Mouse (Mus musculus) spleen, adult 2 months (tissue): ENCODE measurements at regions not wholly inside any gene's neighbourhood (a gene's known extent, or its start where the extent isn't known, plus 50 kb on each side); places are given as distances from the start of the nearest gene placed in this dataset.

ENCODE experiments used
- DNase-seq, 2 experiments: peaks; one replicate each; pipeline versions ENCODE4 v3.0.0 to v3.0.0-alpha.2; 2012 to 2021; ENCODE audit warnings: low spot score in 2 of 2, low read depth in 1 of 2
- H3K27ac ChIP-seq: fragments of 200-500 bp; 2 replicates; pipeline ENCODE4 v1.5.1; 2012; ENCODE audit warnings: low read length, inconsistent platforms; ENCODE audit not compliant: insufficient read depth
- H3K27me3 ChIP-seq: fragments of 200-500 bp; 2 replicates; pipeline ENCODE4 v1.6.1; 2012; ENCODE audit warnings: mild to moderate bottlenecking, moderate library complexity, low read length, inconsistent platforms; ENCODE audit not compliant: control insufficient read depth, insufficient read depth
- H3K36me3 ChIP-seq: fragments of 200-500 bp; 2 replicates; pipeline ENCODE4 v1.6.1; 2012; ENCODE audit warnings: mild to moderate bottlenecking, low read length, inconsistent platforms; ENCODE audit not compliant: control insufficient read depth, insufficient read depth
- H3K4me1 ChIP-seq: fragments of 200-500 bp; 2 replicates; pipeline ENCODE4 v1.6.1; 2011; ENCODE audit warnings: inconsistent platforms; ENCODE audit not compliant: control insufficient read depth, insufficient read depth, insufficient read length
- H3K4me3 ChIP-seq: fragments of 200-500 bp; 2 replicates; pipeline ENCODE4 v1.5.1; 2011; ENCODE audit warnings: mild to moderate bottlenecking, inconsistent platforms; ENCODE audit not compliant: insufficient read depth, insufficient read length; ENCODE audit errors: extremely low read depth
- CTCF ChIP-seq: fragments of 200-500 bp; IDR thresholded peaks from 2 replicates; pipeline ENCODE4 v1.5.1; 2011; ENCODE audit warnings: mild to moderate bottlenecking, inconsistent platforms; ENCODE audit not compliant: insufficient read depth, insufficient read length, insufficient replicate concordance; ENCODE audit errors: extremely low read depth
- POLR2A ChIP-seq: fragments of 200-500 bp; IDR thresholded peaks from 2 replicates; pipeline ENCODE4 v1.6.1; 2011; ENCODE audit warnings: low read depth, low read length, inconsistent platforms
- WGBS: fragments of 180-500 bp; shearing (Covaris S2); methylation state at CpG from one replicate; pipeline ENCODE4 v1.1.7; 2018; 5-methylcytosine and 5-hydroxymethylcytosine counted together

DNA sequence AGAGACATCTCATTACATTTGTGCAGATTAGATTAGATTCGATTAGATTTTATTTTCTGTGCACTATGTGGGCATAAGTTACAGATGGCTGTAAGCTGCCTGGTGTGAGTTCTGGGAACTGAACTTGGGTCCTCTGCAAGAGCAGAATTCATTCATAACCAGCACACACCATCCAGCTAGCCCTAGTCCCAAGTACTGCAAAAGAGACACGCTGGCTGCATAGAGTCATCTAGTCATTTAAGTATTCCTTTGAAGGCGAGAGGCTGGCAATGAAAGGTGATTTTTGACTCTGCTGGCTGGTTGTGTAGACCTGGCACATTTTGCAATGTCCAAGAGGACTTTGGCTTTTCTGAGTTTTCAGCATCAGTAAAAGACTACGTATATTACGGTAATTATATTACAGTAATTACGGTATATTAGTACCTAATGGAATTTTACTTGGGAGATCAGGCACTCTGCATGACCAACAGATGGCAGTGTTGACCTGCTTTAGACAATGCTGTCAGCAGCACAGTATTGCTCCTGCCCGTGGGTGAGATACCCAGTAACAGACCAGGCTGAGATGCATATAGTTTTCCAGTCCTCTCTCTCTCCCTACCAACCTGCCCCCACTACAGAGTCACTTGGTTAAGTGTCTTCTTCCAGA, 67.9 kb downstream of the Gpr6 start:
- Histone ChIP-seq H3K4me3 (no peak overlapping the region), H3K36me3 (no peaks in the 10 kb centered on the region), H3K4me1 (no peaks in the 10 kb centered on the region), H3K27ac (no peak overlapping the region), H3K27me3 (no peaks in the 10 kb centered on the region)
- 34% methylated on average over 7 of the region's 7 CpGs for WGBS
- TF ChIP-seq POLR2A (no peak), CTCF (no peak)
- peak; percentile 17 to 23 for DNase-seq

DNA sequence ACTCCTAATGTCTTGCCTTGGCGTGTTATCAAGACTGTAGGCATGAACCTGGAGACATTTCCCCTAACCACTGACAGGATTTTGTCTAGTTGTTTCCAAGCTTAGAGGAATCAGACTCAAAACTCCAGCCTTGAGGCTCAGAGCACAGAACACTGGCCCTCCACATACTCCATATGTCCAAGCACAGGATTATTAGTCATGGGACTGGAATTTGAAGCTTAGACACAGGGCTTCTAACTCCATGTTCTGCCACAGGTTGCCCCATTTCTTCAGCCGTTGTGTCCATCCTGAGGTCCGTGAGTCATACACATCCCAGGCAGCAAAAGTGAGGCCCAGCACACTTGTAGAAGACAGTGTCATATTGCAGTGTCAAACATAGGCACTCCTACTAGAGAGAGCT, 68.9 kb downstream of the Gpr6 start:
- Histone ChIP-seq H3K27me3 (no peaks in the 10 kb centered on the region), H3K4me3 (no peak overlapping the region), H3K4me1 (no peaks in the 10 kb centered on the region), H3K36me3 (no peaks in the 10 kb centered on the region), H3K27ac (no peak overlapping the region)
- 81% methylated on average over 3 of the region's 3 CpGs for WGBS
- no peak for TF ChIP-seq CTCF
- no peak for TF ChIP-seq POLR2A
- DNase-seq, result no peak

DNA sequence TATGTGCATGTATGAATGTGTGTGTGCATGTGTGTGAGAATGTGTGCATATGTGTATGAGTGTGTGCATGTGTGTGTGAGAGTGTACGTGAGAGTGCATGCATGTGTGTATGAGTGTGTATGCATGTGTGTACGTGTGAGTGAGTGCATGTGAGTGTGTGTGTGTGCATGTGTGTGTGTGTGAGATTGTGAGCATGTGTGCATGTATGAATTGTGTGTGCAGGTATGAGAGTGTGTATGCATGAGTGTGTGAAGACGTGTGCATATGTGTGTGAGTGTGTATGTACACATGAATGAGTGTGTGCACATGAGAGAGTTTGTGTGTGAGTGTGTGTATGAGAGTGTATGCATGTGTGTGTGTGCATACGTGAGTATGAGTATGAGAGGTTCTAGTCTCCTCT, 71.1 kb downstream of the Gpr6 start:
- H3K27me3 ChIP-seq, result no peaks in the 10 kb centered on the region
- no peak overlapping the region for H3K27ac ChIP-seq
- no peaks in the 10 kb centered on the region for H3K4me1 ChIP-seq
- TF ChIP-seq POLR2A, result no peak
- no peak for TF ChIP-seq CTCF
- H3K4me3 ChIP-seq, result no peak overlapping the region
- DNase-seq, result no peak
- H3K36me3 ChIP-seq, result no peaks in the 10 kb centered on the region
- WGBS, result 84% methylated on average over 4 of the region's 4 CpGs

DNA sequence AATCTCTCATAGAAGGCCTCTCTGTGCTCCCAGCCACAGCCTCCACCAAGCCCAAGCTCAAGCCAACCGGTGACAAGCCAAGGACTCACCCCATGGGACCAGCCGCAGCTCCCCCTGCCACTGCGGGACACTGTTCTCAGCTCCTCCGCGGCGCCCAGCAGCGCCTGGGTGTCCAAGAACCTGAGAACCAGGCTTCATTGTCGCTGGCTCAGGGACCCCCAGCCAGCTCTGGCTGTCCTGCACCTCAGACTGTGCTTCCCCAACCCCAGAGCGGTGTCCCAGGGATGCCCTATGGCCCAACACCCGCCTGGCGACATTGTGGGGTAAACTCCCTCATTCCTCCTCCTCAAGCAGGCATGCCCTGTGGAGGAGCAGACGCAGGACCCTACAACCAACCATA, 72.6 kb downstream of the Gpr6 start:
- no peak overlapping the region for H3K27ac ChIP-seq
- no peak for DNase-seq

DNA sequence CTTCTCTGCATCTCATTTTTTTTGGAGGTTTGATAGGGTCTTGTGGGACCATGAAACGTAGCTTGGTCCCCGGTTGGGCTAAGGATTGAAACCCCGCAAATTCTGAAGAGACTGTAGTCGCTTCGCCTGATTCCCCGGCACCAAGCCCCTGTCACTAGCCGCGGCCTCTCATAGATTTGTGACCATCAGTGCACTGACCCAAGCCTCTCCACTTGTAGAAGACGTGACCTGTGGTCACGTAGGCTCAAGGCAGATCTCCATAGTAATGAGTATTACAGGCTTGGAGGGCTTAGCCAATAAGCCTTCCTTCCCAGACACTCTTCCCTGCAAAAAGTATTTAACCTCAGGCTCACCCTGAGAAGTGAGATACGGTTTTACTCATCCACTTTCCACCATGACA, 73.3 kb downstream of the Gpr6 start:
- WGBS, result 91% methylated on average over 11 of the region's 11 CpGs
- TF ChIP-seq POLR2A (no peak), CTCF (no peak)
- Histone ChIP-seq H3K27ac (no peak overlapping the region), H3K36me3 (no peaks in the 10 kb centered on the region), H3K4me1 (no peaks in the 10 kb centered on the region), H3K27me3 (no peaks in the 10 kb centered on the region), H3K4me3 (no peak overlapping the region)
- DNase-seq, result no peak

More for the DNA sequence above, 72.6 kb downstream of the Gpr6 start:
- H3K4me3 ChIP-seq, result no peak overlapping the region
- H3K36me3 ChIP-seq, result no peaks in the 10 kb centered on the region
- no peak for TF ChIP-seq CTCF
- no peak for TF ChIP-seq POLR2A
- no peaks in the 10 kb centered on the region for H3K27me3 ChIP-seq
- 80% methylated on average over 12 of the region's 12 CpGs for whole genome bisulfite sequencing
- H3K4me1 ChIP-seq, result no peaks in the 10 kb centered on the region

DNA sequence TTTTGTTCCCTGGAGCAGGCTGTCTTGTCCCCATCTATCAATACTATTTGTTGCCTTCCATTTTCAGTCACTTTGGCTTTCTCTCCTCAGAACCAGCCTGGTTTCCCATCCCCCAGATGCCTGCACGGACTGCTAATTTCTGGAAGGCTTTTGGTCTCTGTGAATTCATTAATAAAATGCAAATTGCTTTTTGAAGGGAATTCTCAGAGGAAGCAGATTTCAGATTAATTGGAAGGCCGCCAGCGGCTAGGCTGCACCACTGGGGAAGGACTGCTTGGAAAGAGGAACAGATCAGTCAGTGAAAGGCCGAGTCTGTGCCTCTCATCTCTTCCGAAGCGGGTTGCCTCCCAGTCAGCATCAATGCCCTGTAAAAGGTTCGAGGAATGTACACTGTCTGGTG, 73.8 kb downstream of the Gpr6 start:
- no peaks in the 10 kb centered on the region for H3K36me3 ChIP-seq
- no peak overlapping the region for H3K27ac ChIP-seq
- H3K4me3 ChIP-seq, result no peak overlapping the region
- WGBS, result 63% methylated on average over 7 of the region's 7 CpGs
- no peak for DNase-seq
- TF ChIP-seq CTCF (no peak), POLR2A (no peak)
- H3K4me1 ChIP-seq, result no peaks in the 10 kb centered on the region
- H3K27me3 ChIP-seq, result no peaks in the 10 kb centered on the region

DNA sequence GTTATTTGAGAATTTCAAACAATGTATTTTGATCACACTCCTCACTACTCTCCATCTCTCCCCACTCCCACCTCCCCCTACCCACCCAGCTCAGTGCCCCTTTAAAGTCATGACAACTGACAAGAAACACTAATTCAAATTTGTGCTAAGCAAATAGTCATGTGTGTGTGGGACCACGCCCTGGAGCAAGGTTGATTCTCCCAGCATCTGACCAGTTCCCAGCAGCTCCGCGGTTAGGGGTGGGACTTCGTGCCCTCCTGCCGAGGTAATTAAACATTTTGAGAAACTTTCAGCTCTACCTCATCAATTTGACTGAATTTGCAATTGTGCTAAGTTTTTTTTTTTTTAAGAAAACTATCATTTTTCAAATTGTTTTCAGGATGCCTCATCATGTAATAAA, 74.5 kb downstream of the Gpr6 start:
- Histone ChIP-seq H3K36me3 (no peaks in the 10 kb centered on the region), H3K4me1 (no peaks in the 10 kb centered on the region), H3K27ac (no peak overlapping the region), H3K4me3 (no peak overlapping the region), H3K27me3 (no peaks in the 10 kb centered on the region)
- no peak for TF ChIP-seq POLR2A
- DNase-seq, result no peak
- WGBS, result 66% methylated on average over 5 of the region's 5 CpGs
